Mouse (Mus musculus) embryonic stem cell, embryonic (primary cell): ENCODE measurements around the gene Osbpl5.

Source experiments
- CTCF ChIA-PET, 4 experiments: fragments of 300-600 bp in 2 of 4; fragments of 350-600 bp in 2 of 4; sonication (Branson Sonifier 250); formaldehyde crosslinking; loops; one replicate each; lab custom pipeline; 2022; ENCODE audit warnings: inconsistent platforms in 2 of 4; lab: Charles Lee
- POLR2A ChIA-PET, 4 experiments: fragments of 300-600 bp in 2 of 4; fragments of 350-600 bp in 2 of 4; sonication (Branson Sonifier 250); formaldehyde crosslinking; loops; one replicate each; lab custom pipeline; 2022; ENCODE audit warnings: antibody characterized with exemption in 4 of 4, inconsistent platforms in 1 of 4; lab: Charles Lee

Osbpl5 gene

DNA sequence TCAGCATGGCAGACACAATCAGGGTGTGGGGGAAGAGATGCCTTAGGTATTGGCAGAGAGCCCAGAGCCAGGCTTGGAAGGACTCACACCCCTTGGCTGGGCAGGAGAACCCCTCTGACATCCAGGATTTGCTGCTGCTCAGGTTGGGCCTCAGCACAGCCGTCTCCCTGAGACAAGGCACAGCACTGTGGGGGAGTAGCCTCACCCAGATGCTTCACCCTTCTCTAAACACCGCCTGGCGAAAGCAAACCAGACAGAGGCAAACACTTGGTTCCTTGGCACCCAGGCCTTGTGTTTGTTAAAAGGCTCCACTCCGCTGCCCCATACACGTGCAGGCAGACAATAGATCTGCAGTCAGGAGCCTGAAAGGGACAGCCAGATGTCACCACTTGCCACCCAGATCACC lies 18.2 kb downstream of the Osbpl5 start:
- ChIA-PET POLR2A (no interaction called here), CTCF (interaction anchor here in 1 of 4 experiments (3.5 kb wide), 1 partner anchor 10 kb away, joined by 20 read pairs; no protein-coding TSS in a partner anchor)

DNA sequence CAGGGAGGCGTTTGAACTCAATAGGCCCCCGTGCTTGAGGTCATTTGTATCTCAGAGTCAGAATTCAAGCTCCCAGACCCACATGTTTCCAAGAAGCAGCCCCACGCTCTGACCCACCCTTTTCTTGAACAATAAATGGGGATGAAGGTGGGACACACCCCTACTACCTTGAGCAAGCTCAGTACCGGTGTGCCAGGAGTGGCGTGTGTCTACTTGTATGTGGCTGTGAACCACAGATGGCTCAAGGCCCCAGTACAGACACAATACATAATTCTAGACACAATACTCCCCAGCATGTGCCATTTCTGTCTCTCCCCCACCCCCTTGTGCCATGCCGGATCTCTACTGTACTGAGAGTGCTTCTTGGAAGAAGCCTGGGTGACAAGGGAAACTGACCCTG lies 18.6 kb downstream of the Osbpl5 start:
- CTCF ChIA-PET: interaction anchor here in 3 of 4 experiments (0.8 to 3.5 kb wide), 3 partner anchors 10 to 272 kb away, joined by 3 to 20 read pairs (median 4); no protein-coding TSS in a partner anchor
- POLR2A ChIA-PET: no interaction called here

DNA sequence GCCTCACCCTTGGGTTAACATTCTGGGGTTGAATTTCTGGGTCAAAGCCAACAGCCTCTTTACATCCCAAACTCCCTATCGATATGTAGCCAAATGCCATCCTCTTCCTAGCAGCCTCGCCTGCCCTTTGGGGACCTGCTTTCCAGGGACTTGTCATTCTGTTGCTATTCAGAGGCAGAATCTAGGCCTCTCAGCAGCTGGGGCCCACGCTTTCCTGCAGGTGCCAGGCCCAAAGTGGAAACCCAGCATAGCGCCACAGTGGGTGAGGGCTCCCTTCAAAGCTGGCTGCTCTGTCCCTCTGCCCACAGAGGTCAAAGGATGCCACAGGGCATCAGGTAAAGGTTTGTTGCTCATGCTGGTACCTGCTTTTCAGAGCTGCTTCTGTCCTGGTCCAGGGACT lies 23.0 kb downstream of the Osbpl5 start:
- POLR2A ChIA-PET: interaction anchor here in 1 of 4 experiments (0.6 kb wide), 1 partner anchor 1483 kb away, joined by 5 read pairs; no protein-coding TSS in a partner anchor
- CTCF ChIA-PET: interaction anchor here in 3 of 4 experiments (1.0 to 1.5 kb wide), 4 partner anchors 15 to 253 kb away, joined by 3 to 4 read pairs (median 3); no protein-coding TSS in a partner anchor

DNA sequence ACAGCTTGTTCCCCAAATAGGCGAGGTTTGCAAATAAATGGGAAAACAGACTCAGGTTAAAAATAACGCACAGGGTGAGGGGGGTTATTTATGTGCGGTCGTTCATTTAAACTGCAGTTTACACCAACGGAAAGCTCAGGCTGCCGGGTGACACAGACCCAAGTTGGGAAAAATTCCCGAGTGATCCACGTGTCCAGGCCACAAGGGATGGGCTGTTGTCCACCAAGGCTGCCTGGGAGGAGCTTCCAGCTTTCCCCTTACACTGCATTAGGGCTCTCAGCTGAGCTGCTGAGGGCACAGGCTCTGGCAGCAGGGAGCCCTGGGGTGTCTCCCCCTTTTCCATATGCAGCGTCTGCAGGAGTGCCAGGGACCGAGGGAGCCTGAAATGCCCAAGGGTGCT lies 26.9 kb downstream of the Osbpl5 start:
- POLR2A ChIA-PET: interaction anchor here in 1 of 4 experiments (1.7 kb wide), 1 partner anchor 16 kb away, joined by 4 read pairs; no protein-coding TSS in a partner anchor
- CTCF ChIA-PET: interaction anchor here in 2 of 4 experiments (0.9 to 1.7 kb wide), 2 partner anchors 13 to 18 kb away, joined by 3 to 7 read pairs; no protein-coding TSS in a partner anchor

DNA sequence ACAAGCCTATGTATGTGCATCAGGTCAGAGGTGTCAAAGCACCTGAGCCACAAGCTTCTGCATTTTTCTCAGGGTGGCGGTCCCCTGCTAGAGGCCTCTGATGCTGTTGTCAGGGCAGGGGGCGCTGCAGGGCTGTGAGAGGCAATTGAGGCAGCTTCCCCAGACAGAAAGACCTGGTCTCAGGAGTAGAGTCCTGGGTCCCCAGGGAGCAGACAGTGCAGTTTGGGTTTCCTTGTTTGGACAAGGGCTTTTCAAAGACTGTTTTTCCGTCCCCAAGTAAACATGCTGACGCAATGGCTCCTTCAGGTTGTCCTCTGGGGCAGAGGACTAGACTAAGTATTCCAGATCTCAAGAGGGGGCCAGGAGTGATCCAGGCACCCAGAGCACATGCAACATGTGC lies 30.4 kb downstream of the Osbpl5 start:
- ChIA-PET POLR2A (interaction anchor here in 1 of 4 experiments (0.9 kb wide), 1 partner anchor 22 kb away, joined by 3 read pairs; no protein-coding TSS in a partner anchor), CTCF (interaction anchor here (0.6 to 1.8 kb wide), 17 partner anchors 13 to 568 kb away, joined by 3 to 10 read pairs (median 4); partner anchors contain the start of gene Osbpl5 (in 1 of the 4))

- ChIA-PET POLR2A (interaction anchor here in 1 of 4 experiments (0.6 to 1.5 kb wide), 4 partner anchors 9 to 715 kb away, joined by 3 to 4 read pairs (median 4); no protein-coding TSS in a partner anchor), CTCF (interaction anchor here (0.6 to 3.4 kb wide), 8 partner anchors 9 to 140 kb away, joined by 3 to 16 read pairs (median 4); no protein-coding TSS in a partner anchor)
Measured at GRCm38 (mm10) chr7:143723841-143724240, 32.9 kb downstream of the Osbpl5 start.

DNA sequence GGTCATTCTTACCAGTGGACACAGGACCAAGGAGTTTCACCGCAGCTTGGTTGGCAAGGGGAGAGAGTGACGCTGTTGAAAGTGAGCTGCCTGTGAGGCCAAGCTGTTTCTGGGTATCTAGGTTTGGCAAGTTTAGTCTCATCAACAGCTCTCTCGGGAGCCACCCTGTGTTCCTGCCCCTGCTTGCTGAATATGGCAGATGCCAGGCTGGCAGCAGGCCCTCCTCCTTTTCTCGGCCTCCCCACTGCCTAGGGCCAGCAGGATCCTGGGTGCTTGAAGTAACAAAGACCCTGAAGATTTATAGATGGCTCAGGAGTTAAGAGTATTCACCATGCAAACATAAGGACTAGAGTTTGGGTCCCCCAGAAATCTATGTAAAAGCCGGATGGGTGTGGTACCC lies 34.1 kb downstream of the Osbpl5 start:
- ChIA-PET POLR2A (interaction anchor here in 1 of 4 experiments (1.5 kb wide), 1 partner anchor 90 kb away, joined by 4 read pairs; no protein-coding TSS in a partner anchor), CTCF (interaction anchor here in 2 of 4 experiments (0.9 to 3.4 kb wide), 4 partner anchors 16 to 31 kb away, joined by 3 to 16 read pairs (median 8); no protein-coding TSS in a partner anchor)

GRCm38 (mm10) chr7:143717811-143718210 lies 39.0 kb downstream of the Osbpl5 start:
- ChIA-PET POLR2A (no interaction called here), CTCF (interaction anchor here in 2 of 4 experiments (1.8 to 2.6 kb wide), 3 partner anchors 11 to 31 kb away, joined by 8 to 9 read pairs (median 8); no protein-coding TSS in a partner anchor)

- ChIA-PET CTCF (interaction anchor here in 3 of 4 experiments (0.5 to 1.5 kb wide), 9 partner anchors 13 to 809 kb away, joined by 3 to 10 read pairs (median 4); no protein-coding TSS in a partner anchor), POLR2A (interaction anchor here in 3 of 4 experiments (0.5 to 1.3 kb wide), 11 partner anchors 17 to 324 kb away, joined by 3 to 7 read pairs (median 3); partner anchors contain the start of genes Cars (in 1 of the 3), Cdkn1c (in 1 of the 3) and Nap1l4 (in 1 of the 3))
Measured at GRCm38 (mm10) chr7:143713421-143713820, 43.4 kb downstream of the Osbpl5 start.

DNA sequence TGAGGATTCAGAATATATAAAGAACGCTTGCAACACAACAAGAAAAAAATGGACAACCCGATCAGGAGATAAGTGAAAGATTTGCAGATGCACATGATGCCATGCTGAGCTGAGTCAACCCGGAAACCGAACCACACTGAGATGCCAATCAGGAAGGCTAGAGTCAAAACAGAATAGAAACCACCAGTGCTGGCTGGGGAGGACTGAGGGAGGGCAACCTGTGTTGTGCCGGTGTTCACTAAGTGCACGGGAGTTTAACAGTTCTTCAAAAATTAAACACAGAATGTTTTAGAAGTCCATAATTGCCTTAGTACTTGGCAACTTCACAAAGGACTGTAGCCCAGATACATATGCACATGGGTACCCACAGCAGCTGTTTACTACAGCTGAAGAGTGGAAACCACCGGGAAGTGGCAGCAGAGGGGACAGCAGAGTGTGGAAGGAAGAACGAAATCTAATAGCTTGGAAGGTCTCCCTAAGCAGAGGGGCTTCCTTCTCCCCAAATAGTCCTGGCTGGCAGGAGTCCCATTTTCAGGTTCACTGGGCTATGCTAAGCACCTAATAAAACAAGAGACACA lies 43.9 kb downstream of the Osbpl5 start:
- CTCF ChIA-PET: interaction anchor here in 3 of 4 experiments (0.5 to 2.6 kb wide), 7 partner anchors 13 to 810 kb away, joined by 3 to 10 read pairs (median 4); no protein-coding TSS in a partner anchor
- POLR2A ChIA-PET: interaction anchor here in 3 of 4 experiments (0.6 to 1.3 kb wide), 5 partner anchors 51 to 324 kb away, joined by 3 to 4 read pairs (median 3); partner anchors contain the start of genes Cars (in 1 of the 3), Cdkn1c (in 1 of the 3) and Nap1l4 (in 1 of the 3)

DNA sequence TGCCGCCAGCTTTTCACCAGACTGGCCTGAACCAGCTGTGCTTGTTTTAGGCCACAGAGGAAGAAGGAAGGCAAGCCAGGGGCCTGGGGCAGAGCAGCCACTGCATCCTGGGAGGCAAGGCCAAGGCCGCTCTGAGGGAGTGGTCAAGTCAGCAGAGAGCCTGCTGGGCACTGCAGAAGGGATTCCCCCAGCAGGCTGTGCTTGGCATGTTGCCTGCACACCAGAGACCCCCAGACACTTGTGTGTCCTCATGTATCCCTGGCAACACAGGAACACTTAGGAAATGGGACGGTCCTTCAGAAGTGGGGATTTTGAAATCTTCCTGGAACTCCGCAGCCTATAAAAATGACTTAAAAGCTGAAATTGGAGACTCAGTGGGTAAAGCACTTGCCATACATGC lies 44.8 kb downstream of the Osbpl5 start:
- ChIA-PET CTCF (interaction anchor here (0.6 to 7.3 kb wide), 6 partner anchors 36 to 1145 kb away, joined by 3 to 187 read pairs (median 6); no protein-coding TSS in a partner anchor), POLR2A (interaction anchor here in 1 of 4 experiments (1.2 to 1.4 kb wide), 2 partner anchors 63 to 112 kb away, joined by 3 read pairs; partner anchors contain the start of genes Cars and Tnfrsf22)

- ChIA-PET CTCF (interaction anchor here (0.6 to 7.3 kb wide), 10 partner anchors 37 to 1146 kb away, joined by 3 to 187 read pairs (median 5); no protein-coding TSS in a partner anchor), POLR2A (interaction anchor here in 1 of 4 experiments (1.2 to 1.4 kb wide), 2 partner anchors 62 to 111 kb away, joined by 3 read pairs; partner anchors contain the start of genes Cars and Tnfrsf22)
Measured at GRCm38 (mm10) chr7:143711381-143711780, 45.4 kb downstream of the Osbpl5 start.

GRCm38 (mm10) chr7:143709395-143709794 lies 47.4 kb downstream of the Osbpl5 start:
- CTCF ChIA-PET: interaction anchor here (0.6 to 7.3 kb wide), 11 partner anchors 31 to 1364 kb away, joined by 3 to 187 read pairs (median 7); no protein-coding TSS in a partner anchor

DNA sequence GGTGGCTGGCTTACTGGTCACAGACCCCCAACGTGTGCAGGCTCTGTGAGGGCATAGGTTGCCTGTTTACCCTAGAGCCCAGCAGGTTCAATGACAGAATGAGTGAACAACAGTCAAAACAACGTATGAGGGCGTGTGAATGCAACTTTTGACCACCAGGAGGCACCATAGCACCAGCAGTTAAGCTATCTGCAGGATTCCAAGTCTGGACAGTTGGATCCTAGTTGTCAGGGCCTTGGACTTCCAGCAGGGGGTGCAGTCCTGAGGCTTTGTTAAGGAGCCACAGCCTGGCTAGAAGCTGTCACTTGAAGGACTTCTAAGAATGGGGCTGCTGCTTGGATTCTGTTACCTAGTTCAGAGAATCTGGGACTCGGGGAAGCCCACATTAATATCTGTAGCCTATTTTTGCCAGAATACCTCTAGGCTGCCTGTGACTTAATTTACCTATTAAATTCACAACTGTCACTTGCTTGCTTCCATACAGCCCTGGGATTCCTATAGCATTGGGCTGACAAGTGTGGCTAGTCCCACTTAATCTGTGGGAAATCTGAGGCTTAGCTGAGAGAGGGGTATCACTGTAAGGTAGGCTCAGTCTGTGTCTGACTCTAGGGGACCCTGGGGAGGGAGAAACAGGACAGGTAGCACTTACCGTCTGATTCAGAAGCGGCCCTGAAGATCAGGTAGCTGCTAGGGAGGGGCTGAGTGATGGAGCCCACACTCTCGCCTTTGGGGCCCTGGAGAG lies 49.9 kb downstream of the Osbpl5 start:
- ChIA-PET CTCF (interaction anchor here (0.5 to 7.3 kb wide), 113 partner anchors 9 to 1050 kb away, joined by 3 to 187 read pairs (median 4); partner anchors contain the start of genes Mrgpre (in 4 of the 4), Mrgprg (in 3 of the 4), Osbpl5 (in 2 of the 4) and Tnfrsf22 (in 2 of the 4)), POLR2A (interaction anchor here (0.6 to 1.3 kb wide), 12 partner anchors 36 to 501 kb away, joined by 3 to 6 read pairs (median 3); partner anchors contain the start of genes Cars (in 1 of the 4), Nap1l4 (in 1 of the 4) and Osbpl5 (in 1 of the 4))

More at GRCm38 (mm10) chr7:143709395-143709794, 47.4 kb downstream of the Osbpl5 start:
- POLR2A ChIA-PET: interaction anchor here in 1 of 4 experiments (1.8 kb wide), 1 partner anchor 109 kb away, joined by 5 read pairs; the partner anchor contains the start of gene Cars

DNA sequence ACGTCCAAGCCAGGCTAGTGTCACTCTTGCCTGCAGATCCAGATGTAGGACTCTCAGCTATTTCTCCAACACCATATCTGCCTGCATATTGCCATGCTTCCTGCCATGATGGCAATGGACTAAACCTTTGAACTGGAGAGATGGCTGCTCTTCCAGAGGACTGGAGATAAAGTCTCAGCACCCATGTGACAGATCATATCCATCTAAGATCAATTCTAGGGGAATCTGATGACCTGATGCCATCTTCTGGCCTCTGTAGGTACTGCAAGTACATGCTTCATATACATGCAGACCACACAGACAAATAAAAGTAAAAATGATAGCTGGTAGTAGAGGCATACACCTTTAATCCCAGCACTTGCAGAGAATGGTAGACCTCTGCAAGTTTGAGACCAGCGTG lies 60.6 kb downstream of the Osbpl5 start:
- POLR2A ChIA-PET: interaction anchor here in 2 of 4 experiments (0.9 to 1.7 kb wide), 6 partner anchors 10 to 147 kb away, joined by 3 to 6 read pairs (median 4); partner anchors contain the start of genes Cars (in 1 of the 2), Nap1l4 (in 1 of the 2), Tnfrsf22 (in 1 of the 2) and Tnfrsf23 (in 1 of the 2)
- CTCF ChIA-PET: interaction anchor here (0.5 to 5.2 kb wide), 33 partner anchors 10 to 542 kb away, joined by 3 to 47 read pairs (median 4); partner anchors contain the start of genes Mrgprg (in 2 of the 4), Tnfrsf23 (in 2 of the 4) and Osbpl5 (in 1 of the 4)

DNA sequence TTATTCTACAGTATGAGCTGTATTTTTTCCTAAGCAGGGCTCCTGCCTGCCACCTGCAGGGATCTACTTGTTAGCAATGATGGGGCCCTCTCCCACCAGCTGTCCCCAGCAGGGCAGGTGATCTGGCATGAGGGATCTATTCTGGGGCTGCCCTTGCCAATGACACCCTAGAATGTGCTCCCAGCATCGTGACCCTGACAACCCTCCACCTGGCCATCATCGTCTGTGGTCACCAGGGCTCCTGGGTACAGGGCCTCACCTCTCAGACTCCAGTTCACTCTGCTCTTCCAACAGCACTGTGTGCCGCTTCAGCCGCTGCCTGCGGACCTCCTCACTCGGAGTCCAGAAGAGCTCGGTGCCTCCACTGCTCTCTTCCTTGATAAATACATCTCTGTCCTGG lies 62.2 kb downstream of the Osbpl5 start:
- ChIA-PET CTCF (interaction anchor here in 3 of 4 experiments (0.5 to 5.2 kb wide), 9 partner anchors 12 to 227 kb away, joined by 3 to 47 read pairs (median 4); no protein-coding TSS in a partner anchor), POLR2A (interaction anchor here in 3 of 4 experiments (1.0 to 1.6 kb wide), 5 partner anchors 9 to 188 kb away, joined by 3 to 7 read pairs (median 4); partner anchors contain the start of genes Cars (in 1 of the 3), Nap1l4 (in 1 of the 3) and Tnfrsf23 (in 1 of the 3))
